Mouse (Mus musculus): Measurements from ENCODE around the gene Wnt10a. TPM values are rescaled to one million over a fixed set of nuclear protein-coding genes. Genes with fewer than 3 reads are reported as not detected.

The Wnt10a gene
- polyA plus RNA-seq, 1 experiment from 2014 or later, result 2.0 TPM

GRCm38 (mm10) chr1:74790095-74790494 is 1.2 kb upstream of the Wnt10a start:
- Histone ChIP-seq H3K4me1 (replicated peaks; ENCODE audit: control insufficient read depth, insufficient read depth, low read length) (peaks cover 7% of the 10 kb centered on the region), H3K27ac (ENCODE audit: low read depth, low read length) (no peak overlapping the region), H3K27me3 (ENCODE audit: control insufficient read depth, insufficient read depth, low read length) (peaks cover 91% of the 10 kb centered on the region), H3K9me3 (ENCODE audit: control insufficient read depth, low read length) (no peaks in the 10 kb centered on the region), H3K4me2 (replicated peaks; ENCODE audit: low read depth, low read length) (no peak overlapping the region), H3K4me3 (ENCODE audit: low read depth, low read length) (no peak overlapping the region), H3K36me3 (ENCODE audit: control insufficient read depth, insufficient read depth, low read length) (no peaks in the 10 kb centered on the region), H3K9ac (ENCODE audit: low read depth, low read length) (no peak overlapping the region)
- DNase-seq (ENCODE audit: low spot score), result no peak
- no peak for ATAC-seq (ENCODE audit: low FRiP score)
- WGBS, result 4% methylated on average over 3 of the region's 3 CpGs

DNA sequence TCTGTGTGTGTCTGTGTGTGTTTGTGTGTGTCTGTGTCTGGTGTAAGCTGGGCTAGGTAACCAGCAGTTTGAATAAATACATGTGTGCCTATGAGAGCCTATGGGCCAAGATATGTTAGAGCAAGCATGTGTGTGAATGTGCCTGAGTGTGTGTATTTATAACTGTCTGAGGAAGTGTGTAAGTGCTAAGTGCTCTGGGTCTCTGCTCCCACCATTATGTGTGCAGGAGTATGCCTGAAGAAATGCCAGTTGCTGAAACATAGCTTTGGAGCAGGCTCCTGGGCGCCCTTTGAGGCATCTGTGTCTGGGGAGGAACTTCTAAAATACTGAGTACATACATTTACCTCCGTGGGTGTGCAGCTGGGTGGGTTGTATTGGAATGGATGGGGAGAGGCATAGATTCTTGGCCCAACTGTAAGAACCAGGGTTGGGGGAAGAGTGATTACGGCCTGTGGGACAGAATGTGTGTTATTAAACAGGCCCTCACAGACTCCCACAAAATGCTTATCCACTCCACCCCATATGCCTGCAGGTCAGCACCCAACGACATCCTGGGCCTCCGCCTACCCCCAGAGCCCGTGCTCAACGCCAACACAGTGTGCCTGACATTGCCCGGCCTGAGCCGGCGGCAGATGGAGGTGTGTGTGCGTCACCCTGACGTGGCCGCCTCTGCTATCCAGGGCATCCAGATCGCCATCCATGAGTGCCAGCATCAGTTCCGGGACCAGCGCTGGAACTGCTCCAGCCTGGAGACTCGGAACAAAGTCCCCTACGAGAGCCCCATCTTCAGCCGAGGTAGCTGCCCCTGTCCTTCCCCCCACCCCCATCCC is 1.7 kb downstream of the Wnt10a start:
- WGBS, result 4% methylated on average over 19 of the region's 19 CpGs
- Histone ChIP-seq H3K27ac (ENCODE audit: low read depth, low read length) (no peak overlapping the region), H3K27me3 (ENCODE audit: control insufficient read depth, insufficient read depth, low read length) (peaks cover 90% of the 10 kb centered on the region), H3K36me3 (ENCODE audit: control insufficient read depth, insufficient read depth, low read length) (no peaks in the 10 kb centered on the region), H3K9me3 (ENCODE audit: control insufficient read depth, low read length) (no peaks in the 10 kb centered on the region), H3K4me3 (ENCODE audit: low read depth, low read length) (no peak overlapping the region), H3K4me1 (replicated peaks; ENCODE audit: control insufficient read depth, insufficient read depth, low read length) (peaks cover 7% of the 10 kb centered on the region), H3K4me2 (replicated peaks; ENCODE audit: low read depth, low read length) (0 out of 2 replicates have a peak overlapping the region, but pooled peaks have one; percentile 5), H3K9ac (ENCODE audit: low read depth, low read length) (no peak overlapping the region)
- no peak for ATAC-seq (ENCODE audit: low FRiP score)
- DNase-seq (ENCODE audit: low spot score), result no peak

- Histone ChIP-seq H3K4me2 (replicated peaks; ENCODE audit: low read depth, low read length) (peak overlapping the region; percentile 39), H3K4me3 (ENCODE audit: low read depth, low read length) (peak overlapping the region; percentile 16; the same call in 1 of the 2 replicates), H3K4me1 (replicated peaks; ENCODE audit: control insufficient read depth, insufficient read depth, low read length) (peaks cover 7% of the 10 kb centered on the region), H3K9ac (ENCODE audit: low read depth, low read length) (no peak overlapping the region), H3K36me3 (ENCODE audit: control insufficient read depth, insufficient read depth, low read length) (no peaks in the 10 kb centered on the region), H3K27me3 (ENCODE audit: control insufficient read depth, insufficient read depth, low read length) (peaks cover 92% of the 10 kb centered on the region), H3K27ac (ENCODE audit: low read depth, low read length) (no peak overlapping the region), H3K9me3 (ENCODE audit: control insufficient read depth, low read length) (no peaks in the 10 kb centered on the region)
- ATAC-seq (ENCODE audit: low FRiP score) (no peak), DNase-seq (ENCODE audit: low spot score) (peak; percentile 58)
- 0% methylated on average over 25 of the region's 38 CpGs for WGBS
Observed at GRCm38 (mm10) chr1:74794487-74795144, 3.3 kb downstream of the Wnt10a start.

GRCm38 (mm10) chr1:74795145-74795529 is 3.8 kb downstream of the Wnt10a start:
- H3K36me3 ChIP-seq (ENCODE audit: control insufficient read depth, insufficient read depth, low read length), result no peaks in the 10 kb centered on the region
- H3K9ac ChIP-seq (ENCODE audit: low read depth, low read length), result no peak overlapping the region
- H3K4me1 ChIP-seq (replicated peaks; ENCODE audit: control insufficient read depth, insufficient read depth, low read length), result peaks cover 7% of the 10 kb centered on the region
- ATAC-seq (ENCODE audit: low FRiP score) (no peak), DNase-seq (ENCODE audit: low spot score) (no peak)
- no peak overlapping the region for H3K4me3 ChIP-seq (ENCODE audit: low read depth, low read length)
- H3K27ac ChIP-seq (ENCODE audit: low read depth, low read length), result no peak overlapping the region
- no peaks in the 10 kb centered on the region for H3K9me3 ChIP-seq (ENCODE audit: control insufficient read depth, low read length)
- peak overlapping the region; percentile 39; the same call in 1 of the 2 replicates for H3K4me2 ChIP-seq (replicated peaks; ENCODE audit: low read depth, low read length)
- 4% methylated on average over 9 of the region's 11 CpGs for WGBS
- H3K27me3 ChIP-seq (ENCODE audit: control insufficient read depth, insufficient read depth, low read length), result peaks cover 92% of the 10 kb centered on the region

DNA sequence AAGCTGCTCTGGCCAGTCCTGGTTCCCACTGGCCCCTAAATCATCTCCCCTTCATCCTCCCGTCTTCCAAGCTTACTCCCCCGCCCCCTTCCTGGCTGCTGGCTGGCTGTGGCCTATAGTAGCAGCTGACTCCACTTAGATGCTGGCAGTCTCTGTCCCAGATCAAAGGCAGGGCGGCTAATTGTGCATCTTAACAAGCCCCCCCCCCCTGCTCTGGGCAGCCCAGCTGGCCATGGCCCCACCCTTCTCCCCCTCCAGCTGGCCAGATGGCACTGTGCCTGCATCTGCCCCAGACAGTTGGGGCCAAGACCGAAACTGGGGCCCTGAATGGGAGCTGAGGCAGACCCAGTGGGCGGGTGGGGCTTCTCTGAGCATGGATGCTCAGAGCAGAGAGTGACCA is 6.1 kb downstream of the Wnt10a start:
- Histone ChIP-seq H3K9ac (ENCODE audit: low read depth, low read length) (no peak overlapping the region), H3K27me3 (ENCODE audit: control insufficient read depth, insufficient read depth, low read length) (peaks cover 89% of the 10 kb centered on the region), H3K4me3 (ENCODE audit: low read depth, low read length) (no peak overlapping the region), H3K36me3 (ENCODE audit: control insufficient read depth, insufficient read depth, low read length) (no peaks in the 10 kb centered on the region), H3K4me2 (replicated peaks; ENCODE audit: low read depth, low read length) (no peak overlapping the region), H3K4me1 (replicated peaks; ENCODE audit: control insufficient read depth, insufficient read depth, low read length) (peaks cover 8% of the 10 kb centered on the region), H3K9me3 (ENCODE audit: control insufficient read depth, low read length) (no peaks in the 10 kb centered on the region), H3K27ac (ENCODE audit: low read depth, low read length) (no peak overlapping the region)
- ATAC-seq (ENCODE audit: low FRiP score) (peak; percentile 81), DNase-seq (ENCODE audit: low spot score) (peak; percentile 69)
- 9% methylated on average over 5 of the region's 5 CpGs for WGBS

- ATAC-seq (ENCODE audit: low FRiP score), result no peak
- peak; percentile 50 for DNase-seq (ENCODE audit: low spot score)
- H3K4me2 ChIP-seq (replicated peaks; ENCODE audit: low read depth, low read length), result peak overlapping the region; percentile 21; the same call in 1 of the 2 replicates
- peaks cover 90% of the 10 kb centered on the region for H3K27me3 ChIP-seq (ENCODE audit: control insufficient read depth, insufficient read depth, low read length)
- no peak overlapping the region for H3K9ac ChIP-seq (ENCODE audit: low read depth, low read length)
- H3K4me3 ChIP-seq (ENCODE audit: low read depth, low read length), result peak overlapping the region; percentile 2; the same call in 1 of the 2 replicates
- peaks cover 15% of the 10 kb centered on the region for H3K4me1 ChIP-seq (replicated peaks; ENCODE audit: control insufficient read depth, insufficient read depth, low read length)
- H3K36me3 ChIP-seq (ENCODE audit: control insufficient read depth, insufficient read depth, low read length), result no peaks in the 10 kb centered on the region
- no peak overlapping the region for H3K27ac ChIP-seq (ENCODE audit: low read depth, low read length)
- WGBS, result under 1% methylated on average over 29 of the region's 29 CpGs
- H3K9me3 ChIP-seq (ENCODE audit: control insufficient read depth, low read length), result no peaks in the 10 kb centered on the region
Observed at GRCm38 (mm10) chr1:74800424-74800888, 9.1 kb downstream of the Wnt10a start.

GRCm38 (mm10) chr1:74801631-74802140 is 10.4 kb downstream of the Wnt10a start:
- 10% methylated on average over 6 of the region's 6 CpGs for WGBS

DNA sequence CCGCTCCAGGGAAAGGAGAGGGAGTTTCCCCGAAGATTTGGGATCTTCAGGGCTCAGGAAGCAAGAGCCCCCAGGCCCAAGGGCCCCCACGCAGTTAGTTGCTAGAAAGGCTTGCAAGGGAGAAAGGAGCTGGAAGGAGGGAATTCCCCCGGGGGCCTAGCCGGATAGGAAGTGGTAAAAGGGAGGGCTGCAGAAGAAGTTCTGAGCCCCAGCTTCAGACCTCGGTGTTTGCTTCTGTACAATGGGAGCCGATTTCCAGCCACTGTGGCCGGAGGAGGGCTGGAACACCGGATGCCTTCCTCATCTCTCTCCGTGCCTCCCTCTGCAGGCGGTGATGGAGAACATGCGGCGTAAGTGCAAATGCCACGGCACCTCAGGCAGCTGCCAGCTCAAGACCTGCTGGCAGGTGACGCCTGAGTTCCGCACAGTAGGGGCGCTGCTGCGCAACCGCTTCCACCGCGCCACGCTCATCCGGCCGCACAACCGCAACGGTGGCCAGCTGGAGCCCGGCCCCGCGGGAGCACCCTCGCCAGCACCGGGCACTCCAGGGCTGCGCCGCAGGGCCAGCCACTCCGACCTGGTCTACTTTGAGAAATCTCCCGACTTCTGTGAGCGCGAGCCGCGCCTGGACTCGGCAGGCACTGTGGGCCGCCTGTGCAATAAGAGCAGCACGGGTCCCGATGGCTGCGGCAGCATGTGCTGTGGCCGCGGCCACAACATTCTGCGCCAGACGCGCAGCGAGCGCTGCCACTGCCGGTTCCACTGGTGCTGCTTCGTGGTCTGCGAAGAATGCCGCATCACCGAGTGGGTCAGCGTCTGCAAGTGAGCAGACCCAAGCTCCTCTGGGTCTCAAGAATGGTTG is 11.7 kb downstream of the Wnt10a start:
- DNase-seq (ENCODE audit: low spot score) (peak; percentile 78), ATAC-seq (ENCODE audit: low FRiP score) (peak; percentile 48; the same call in 1 of the 2 replicates)
- peaks cover 35% of the 10 kb centered on the region for H3K4me1 ChIP-seq (replicated peaks; ENCODE audit: control insufficient read depth, insufficient read depth, low read length)

More at GRCm38 (mm10) chr1:74801631-74802140, 10.4 kb downstream of the Wnt10a start:
- Histone ChIP-seq H3K4me2 (replicated peaks; ENCODE audit: low read depth, low read length) (no peak overlapping the region), H3K36me3 (ENCODE audit: control insufficient read depth, insufficient read depth, low read length) (no peaks in the 10 kb centered on the region), H3K4me3 (ENCODE audit: low read depth, low read length) (no peak overlapping the region), H3K27ac (ENCODE audit: low read depth, low read length) (no peak overlapping the region), H3K9me3 (ENCODE audit: control insufficient read depth, low read length) (no peaks in the 10 kb centered on the region), H3K9ac (ENCODE audit: low read depth, low read length) (no peak overlapping the region), H3K4me1 (replicated peaks; ENCODE audit: control insufficient read depth, insufficient read depth, low read length) (peaks cover 22% of the 10 kb centered on the region), H3K27me3 (ENCODE audit: control insufficient read depth, insufficient read depth, low read length) (peaks cover 89% of the 10 kb centered on the region)
- DNase-seq (ENCODE audit: low spot score), result no peak
- ATAC-seq (ENCODE audit: low FRiP score), result no peak

More for the DNA sequence above, 11.7 kb downstream of the Wnt10a start:
- peak overlapping the region; percentile 35; the same call in 1 of the 2 replicates for H3K9ac ChIP-seq (ENCODE audit: low read depth, low read length)
- peak overlapping the region; percentile 39 for H3K4me3 ChIP-seq (ENCODE audit: low read depth, low read length)
- no peak overlapping the region for H3K27ac ChIP-seq (ENCODE audit: low read depth, low read length)
- H3K36me3 ChIP-seq (ENCODE audit: control insufficient read depth, insufficient read depth, low read length), result no peaks in the 10 kb centered on the region
- H3K4me2 ChIP-seq (replicated peaks; ENCODE audit: low read depth, low read length), result peak overlapping the region; percentile 89
- no peaks in the 10 kb centered on the region for H3K9me3 ChIP-seq (ENCODE audit: control insufficient read depth, low read length)
- WGBS, result under 1% methylated on average over 55 of the region's 57 CpGs
- H3K27me3 ChIP-seq (ENCODE audit: control insufficient read depth, insufficient read depth, low read length), result peaks cover 94% of the 10 kb centered on the region
